Mouse (Mus musculus) heart, adult 2 months (tissue): ENCODE measurements around the gene Jagn1.

ENCODE experiments used
- EP300 ChIP-seq: fragments of 200-500 bp; IDR thresholded peaks from 2 replicates; pipeline ENCODE4 v1.6.1; 2011; ENCODE audit warnings: low read depth, low read length, control low read depth; ENCODE audit not compliant: insufficient read depth
- POLR2A ChIP-seq: fragments of 200-500 bp; IDR thresholded peaks from 2 replicates; pipeline ENCODE4 v1.6.1; 2011; ENCODE audit warnings: mild to moderate bottlenecking, low read depth, low read length, control low read depth; ENCODE audit not compliant: insufficient read depth

- TF ChIP-seq POLR2A: no peak
- TF ChIP-seq EP300: no peak
Measured at GRCm38 (mm10) chr6:113495071-113495675, 52.8 kb downstream of the Jagn1 start.
